Mouse (Mus musculus) c-Kit-positive CD71-positive TER-119-positive erythroid progenitor cells, embryonic 14.5 days (primary cell): Measurements from ENCODE around the gene Adamts14.

Experiments
- DNase-seq: peaks from one replicate; pipeline ENCODE4 v3.0.0-alpha.2; 2013; ENCODE audit warnings: low spot score

The Adamts14 gene

DNA sequence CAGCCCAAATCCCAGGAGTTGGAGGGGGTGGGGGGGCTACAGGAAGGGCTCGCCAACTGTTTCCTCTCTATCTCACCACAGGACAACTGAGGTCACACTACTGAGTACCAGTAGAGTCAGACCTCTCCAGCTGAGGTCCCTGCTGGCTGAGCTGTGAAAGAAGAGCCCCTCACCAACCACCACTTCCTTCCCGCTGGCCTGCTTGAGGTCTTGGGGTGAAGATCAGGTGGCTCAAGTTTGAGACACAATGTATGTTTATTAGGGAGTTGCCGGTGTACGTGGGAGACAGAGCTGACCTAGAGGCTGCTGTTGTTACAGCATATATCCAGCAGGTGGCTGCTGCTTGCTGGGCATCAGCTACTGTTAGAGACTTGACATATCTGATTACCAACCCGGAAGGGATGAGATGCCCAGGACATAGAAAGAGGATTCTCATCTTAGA is 2.5 kb upstream of the Adamts14 start:
- peak; percentile 10 for DNase-seq

DNA sequence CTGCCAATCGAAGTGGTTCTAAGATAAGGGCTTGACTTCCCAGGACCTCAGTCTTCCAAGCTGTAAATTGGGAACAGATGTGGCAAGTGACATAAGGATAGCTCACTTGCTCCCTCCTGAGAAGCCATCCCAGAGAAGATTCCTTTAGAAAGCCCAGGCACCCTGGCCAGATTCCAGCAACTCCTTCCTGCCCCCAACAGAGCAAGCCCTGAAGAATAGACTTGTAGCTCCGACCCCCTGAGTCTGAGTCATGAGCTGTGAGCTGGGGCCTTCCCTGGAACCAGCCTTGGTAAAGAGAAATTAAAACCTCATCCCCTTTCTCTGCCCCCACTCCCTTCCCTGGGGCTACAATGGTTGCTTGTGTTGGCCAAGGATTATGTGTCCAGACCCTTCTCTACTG is 1.3 kb upstream of the Adamts14 start:
- no peak for DNase-seq

- DNase-seq, result no peak
Measured at GRCm38 (mm10) chr10:61273844-61274215, 592 bp upstream of the Adamts14 start.

DNA sequence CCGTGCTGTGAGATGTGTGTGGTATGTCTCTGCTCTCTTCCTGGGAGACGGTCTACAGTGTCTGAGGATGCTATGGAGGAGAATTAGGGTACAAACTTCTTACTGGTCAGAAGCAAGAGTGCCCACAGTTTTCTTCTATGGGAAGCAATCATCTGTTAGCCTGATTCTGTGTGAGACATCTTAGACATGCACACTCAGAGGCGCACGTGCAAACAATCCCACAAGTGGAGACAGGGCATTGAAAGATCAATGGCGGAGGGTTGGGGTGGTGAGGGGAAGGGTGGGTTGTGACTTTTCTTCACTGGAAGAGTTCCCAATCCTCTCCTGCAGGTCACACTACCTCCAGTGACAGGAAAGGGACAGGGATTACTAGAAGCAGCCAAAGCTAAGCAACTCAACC is 607 bp downstream of the Adamts14 start:
- no peak for DNase-seq

DNA sequence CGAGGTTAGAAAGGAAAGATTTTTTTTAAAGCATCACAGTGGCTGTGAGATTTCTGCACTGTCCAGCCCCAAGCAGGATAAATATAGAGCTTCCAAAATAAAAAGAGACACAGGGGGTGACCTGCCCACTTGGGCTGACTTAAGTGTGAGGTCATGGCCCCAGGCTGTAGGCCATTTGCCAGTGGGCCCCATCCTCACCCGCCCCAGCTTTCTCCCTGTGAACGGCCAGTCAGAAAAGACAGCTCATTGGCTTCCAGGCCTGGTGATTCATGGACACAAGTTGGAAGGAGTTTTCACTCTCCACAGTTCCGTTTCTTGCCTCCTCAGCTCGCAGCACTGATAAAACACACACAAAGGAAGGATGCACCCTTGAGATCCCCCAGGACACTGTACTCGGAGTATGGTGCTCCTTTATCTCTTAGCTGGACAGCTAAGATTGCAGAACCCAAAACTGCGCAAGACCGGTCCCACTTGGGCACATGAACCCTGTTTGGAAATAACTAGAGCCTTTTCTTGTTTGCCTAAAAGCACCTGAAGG is 1.1 kb downstream of the Adamts14 start:
- no peak for DNase-seq

DNA sequence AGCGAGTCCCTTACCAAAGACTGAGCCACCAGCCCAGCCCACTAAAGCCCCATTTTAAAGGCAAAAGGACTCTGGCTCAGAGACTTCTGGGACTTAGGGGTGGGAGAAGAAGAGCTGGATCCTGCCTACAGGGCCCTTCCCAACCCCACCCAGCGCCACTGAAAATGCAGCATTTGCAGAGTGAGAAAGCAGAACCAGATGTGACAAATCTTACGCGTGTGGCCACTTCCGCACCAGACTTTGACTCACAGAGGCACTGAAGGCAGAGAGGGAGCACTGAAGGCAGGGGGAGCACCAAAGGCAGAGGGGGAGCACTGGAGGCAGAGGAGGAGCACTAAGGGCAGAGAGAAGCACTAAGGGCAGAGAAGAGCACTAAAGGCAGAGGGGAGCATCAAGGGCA is 5.9 kb downstream of the Adamts14 start:
- no peak for DNase-seq

DNA sequence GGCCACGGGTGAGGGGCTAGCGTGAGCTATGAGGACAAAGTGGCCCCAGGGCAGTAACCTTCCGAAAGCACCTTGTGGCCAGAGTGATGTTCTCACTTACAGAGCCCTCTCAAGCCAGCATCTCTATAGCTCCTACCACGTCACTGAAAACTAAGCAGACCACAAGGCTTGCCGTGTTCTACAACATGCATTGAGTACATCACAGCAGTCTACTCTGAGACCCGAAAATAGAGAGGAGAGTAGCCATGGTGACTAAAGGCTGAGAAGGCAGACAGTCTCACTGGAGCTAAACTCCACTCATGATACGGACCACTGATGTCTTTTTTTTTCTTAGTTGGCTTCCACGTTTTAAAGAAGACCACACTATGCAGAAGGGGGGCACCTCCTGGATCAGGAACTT is 9.6 kb downstream of the Adamts14 start:
- DNase-seq, result no peak

DNA sequence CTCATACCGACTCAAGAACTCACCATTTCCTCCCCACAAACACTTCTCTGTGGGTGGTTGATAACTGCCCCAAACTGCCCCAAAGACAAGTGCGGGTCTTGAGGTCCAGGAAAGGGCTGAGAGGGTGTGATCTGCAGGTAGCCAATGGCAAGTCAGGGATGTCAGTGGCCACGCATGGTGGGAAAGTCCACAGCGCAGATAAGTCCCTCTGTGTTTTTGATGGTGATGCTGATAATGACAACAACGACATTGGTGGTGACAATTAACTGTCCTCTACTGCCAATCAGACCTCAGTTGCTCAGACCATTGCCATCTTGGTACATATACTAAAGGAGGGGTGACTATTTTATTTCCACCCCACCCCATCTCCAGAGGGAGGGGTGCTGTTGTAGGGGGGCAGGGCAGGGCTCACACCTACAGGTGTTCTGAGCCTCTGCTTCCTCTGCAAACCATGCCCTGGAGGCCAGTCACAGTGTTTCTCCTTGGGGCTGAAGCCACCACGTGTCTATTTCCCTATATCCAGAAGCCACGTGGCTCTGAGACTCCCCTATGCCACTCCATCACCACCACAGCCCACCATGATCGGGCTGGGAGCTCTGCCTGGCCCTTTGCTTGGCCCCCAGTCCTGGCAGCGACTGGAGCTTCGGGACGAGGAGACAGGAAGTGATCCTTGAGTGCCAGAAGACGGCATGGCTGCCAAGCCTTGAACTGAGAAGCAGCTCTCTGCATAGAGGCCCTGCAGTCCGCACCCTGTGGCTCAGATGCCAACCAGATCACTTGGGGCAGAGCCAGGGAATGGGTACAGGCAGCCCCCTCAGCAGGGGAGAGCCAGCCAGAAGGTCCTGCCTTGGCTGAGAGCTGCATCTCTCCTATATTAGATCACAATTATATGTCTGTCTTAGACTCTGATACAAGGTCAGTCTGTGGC is 11.7 kb downstream of the Adamts14 start:
- DNase-seq, result no peak

GRCm38 (mm10) chr10:61258131-61258530 is 15.1 kb downstream of the Adamts14 start:
- DNase-seq, result no peak

- no peak for DNase-seq
Measured at GRCm38 (mm10) chr10:61256665-61257064, 16.6 kb downstream of the Adamts14 start.

GRCm38 (mm10) chr10:61255190-61255589 is 18.0 kb downstream of the Adamts14 start:
- DNase-seq, result no peak

DNA sequence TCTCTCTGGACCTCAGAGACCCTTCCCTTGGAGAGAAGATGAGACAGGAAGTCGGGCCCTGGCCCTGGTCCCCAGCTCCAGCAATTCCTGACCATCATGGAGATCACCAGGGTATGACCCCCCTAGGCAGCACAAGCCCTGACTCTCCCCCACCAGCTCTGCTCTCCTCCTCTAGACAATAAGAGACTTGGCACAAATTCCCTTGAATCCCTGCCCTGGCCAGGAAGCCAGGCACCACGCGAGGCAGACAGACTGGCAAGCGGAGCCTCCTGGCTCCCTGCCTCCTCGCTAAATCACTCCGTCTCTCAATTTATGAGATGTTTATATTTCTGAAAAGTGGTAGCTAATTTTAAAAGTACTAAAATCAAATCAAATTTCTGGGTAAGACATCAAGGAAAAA is 18.5 kb downstream of the Adamts14 start:
- no peak for DNase-seq

DNA sequence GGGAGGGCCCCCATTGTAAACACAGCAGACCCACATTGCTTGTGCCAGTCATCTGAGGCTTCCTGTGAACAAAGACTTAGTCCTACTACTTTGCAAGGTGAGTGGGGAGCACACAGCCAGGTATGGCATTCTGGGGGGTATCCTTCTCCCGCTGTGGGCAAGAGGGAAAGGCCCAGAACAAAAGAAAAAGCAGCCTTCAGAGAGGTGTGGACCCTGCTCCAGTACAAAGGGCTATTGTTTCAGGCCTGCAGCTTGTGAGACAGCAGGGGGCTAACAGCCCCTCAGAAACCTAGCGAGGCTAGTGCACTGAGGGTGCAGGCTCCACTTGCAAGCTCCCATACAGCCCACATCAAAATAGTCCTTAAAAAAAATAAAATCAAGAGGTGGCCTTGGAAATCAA is 23.3 kb downstream of the Adamts14 start:
- DNase-seq, result no peak

DNA sequence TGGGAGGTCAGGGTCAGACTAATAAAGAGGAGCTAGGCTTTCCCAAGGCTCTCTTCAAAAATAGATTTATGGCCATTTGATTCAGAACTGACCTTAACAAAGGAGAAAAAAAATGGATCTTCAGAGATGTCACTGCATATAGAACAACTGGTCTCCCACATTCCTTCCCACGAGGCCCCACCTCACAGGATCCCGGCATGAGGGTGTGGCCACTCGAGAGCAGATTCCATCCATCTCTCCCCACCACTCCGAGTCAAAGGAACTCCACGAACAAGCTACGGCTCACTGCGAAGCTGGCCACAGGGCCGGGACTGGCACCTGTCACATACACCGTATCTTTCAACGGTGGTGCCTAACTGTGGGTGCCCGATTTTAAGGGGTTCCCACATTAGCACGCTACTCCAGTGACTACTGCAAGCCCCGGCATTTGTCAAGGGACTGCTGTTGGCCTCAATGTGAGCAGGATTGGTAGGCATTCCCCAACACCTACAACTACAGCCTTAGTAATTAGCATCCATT is 24.6 kb downstream of the Adamts14 start:
- DNase-seq, result no peak

DNA sequence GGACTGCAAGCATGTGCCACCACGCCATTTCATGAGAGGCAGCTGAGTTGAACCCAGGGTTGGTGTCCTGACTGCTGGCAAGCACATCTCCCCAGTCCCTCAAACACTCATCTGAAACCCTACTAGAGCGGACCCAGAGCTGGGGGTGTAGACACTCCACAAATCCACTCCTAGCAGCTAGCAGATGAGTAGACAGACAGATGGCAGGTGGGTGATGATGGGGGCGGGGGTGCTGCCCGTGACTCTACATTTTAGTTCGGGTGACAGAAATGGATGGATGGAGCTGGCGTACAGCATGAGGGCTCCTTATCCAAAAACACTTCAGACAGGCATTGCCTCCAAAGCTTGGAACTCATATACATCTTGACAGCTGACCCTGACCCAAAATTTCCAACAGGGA is 26.9 kb downstream of the Adamts14 start:
- no peak for DNase-seq

DNA sequence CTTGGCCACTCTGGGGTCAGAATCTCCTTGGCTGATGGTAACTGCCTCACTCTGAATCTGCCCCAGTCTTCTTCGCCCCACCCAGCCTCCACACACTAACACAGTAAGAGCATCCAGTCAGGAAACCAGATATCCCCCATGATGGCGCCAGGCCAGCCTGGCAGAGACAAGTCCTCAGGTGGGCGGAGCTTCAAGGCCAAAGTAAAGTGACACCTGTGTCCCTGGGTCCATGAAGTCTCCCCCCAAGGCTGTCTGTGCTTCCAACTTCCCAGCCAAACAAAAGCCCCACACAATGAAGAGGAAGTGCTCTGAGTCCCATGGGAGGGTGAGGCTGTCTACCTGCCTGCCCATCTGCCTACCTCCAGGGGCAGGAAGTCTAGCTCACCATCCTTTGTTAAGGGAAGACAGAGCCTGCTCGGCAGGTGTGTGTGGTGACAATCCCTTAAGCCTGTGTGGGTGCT is 31.2 kb downstream of the Adamts14 start:
- no peak for DNase-seq

DNA sequence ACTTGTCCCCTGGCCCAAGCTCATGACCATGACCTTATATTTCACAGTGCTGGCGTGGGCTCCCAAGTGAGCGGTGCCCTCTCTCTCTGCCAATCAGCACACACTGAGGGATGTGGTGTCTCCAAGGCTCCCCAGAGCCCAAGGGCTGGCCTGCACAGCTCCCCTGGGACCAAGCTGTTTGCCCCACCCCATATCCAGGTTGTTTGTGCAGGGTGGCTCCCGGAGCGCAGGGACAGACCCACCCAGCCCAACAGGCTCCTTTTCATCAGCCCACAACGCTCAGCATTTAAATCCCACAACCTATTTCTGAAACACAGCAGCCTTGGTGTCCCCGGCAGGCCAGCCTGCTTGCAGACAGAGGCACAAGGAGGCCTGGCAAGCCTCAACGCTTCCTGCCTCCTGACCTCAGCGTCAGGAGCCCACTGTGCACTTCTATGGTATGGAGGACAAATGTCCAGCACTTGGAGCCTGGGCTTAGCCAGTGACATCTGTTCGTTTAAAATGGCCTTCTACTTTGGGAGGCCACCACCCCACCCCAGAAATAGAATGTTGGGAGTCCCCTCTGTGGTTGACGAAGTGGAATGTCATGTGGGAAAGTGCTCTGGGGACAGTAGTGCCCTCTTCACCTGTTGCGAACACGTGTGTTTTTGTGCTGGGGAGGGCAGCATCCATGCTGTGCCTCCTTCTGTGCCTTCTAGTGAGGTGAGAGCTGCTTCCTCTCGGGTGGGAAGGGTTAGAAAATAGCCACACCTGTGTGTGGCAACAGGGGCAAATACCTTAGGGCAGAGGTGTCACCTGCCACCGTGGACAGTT is 32.9 kb downstream of the Adamts14 start:
- no peak for DNase-seq

GRCm38 (mm10) chr10:61237391-61237785 is 35.9 kb downstream of the Adamts14 start:
- no peak for DNase-seq

DNA sequence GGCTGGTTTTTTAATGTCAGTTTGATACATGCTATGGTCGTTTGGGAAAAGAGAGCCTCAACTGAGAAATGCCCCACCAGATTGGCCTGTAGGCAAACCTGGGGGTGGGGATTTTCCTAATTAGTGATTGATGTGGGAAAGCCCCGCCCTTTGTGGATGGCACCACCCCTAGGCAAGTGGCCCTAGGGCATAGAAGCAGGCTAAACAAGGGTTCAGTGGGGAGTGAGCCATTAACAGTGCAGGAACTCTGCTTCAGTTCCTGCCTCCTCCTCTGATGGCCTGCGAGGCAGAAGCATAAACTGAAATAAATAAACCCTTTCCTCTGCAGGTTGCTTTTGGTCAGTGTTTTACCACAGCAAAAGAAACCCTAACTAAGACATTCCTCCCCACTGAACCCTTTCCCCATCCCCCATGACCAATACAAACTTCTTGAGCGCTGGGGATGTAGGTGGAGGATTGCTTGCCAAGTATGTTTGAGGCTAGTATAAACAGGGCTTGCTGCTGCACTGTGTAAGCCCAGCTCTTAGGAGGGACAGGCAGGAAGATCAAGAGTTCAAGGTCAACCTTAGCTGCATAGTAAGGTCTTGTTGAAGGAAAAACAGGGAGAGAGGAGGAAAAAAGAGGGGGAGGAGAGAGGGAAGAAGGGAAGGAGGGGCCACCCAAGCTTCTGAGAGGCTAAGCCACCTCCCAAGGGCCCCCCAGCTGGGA is 36.4 kb downstream of the Adamts14 start:
- no peak for DNase-seq

- DNase-seq, result no peak
Measured at GRCm38 (mm10) chr10:61235677-61236267, 37.5 kb downstream of the Adamts14 start.

DNA sequence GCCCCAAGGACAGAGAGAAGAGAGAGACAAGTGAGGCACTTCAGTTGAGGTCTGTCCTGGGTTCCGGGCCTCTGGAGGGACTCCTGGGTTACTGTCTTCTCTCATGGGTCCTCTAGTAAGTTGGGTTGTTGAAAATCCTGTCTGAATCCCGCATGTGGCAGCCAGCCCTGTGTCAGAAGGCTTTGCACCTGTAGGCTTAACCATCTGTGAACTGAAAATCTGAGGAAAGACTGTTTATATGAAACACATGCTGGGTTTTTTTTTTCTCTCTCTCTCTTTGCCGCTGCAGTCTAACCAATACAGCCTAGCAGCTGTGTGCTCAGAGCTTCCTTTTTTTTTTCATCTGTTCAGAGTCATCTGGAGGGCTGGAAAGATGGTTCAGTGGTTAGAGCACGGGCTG is 38.9 kb downstream of the Adamts14 start:
- no peak for DNase-seq
